Mouse (Mus musculus) lung, embryonic 14.5 days (tissue): Measurements from ENCODE around the gene Micu1. TPM values are rescaled to one million over a fixed set of nuclear protein-coding genes. Genes with fewer than 3 reads are reported as not detected.
A peak's percentile ranks its signal among the peaks of the same experiment; 100 is the strongest.

ENCODE experiments used
- ATAC-seq: fragments of 200-750 bp; cut with Nextera tagmentation; 2 replicates; pipeline ENCODE4 v1.8.0; 2017; ENCODE audit warnings: mild to moderate bottlenecking, moderate TSS enrichment, moderate library complexity; ENCODE audit not compliant: insufficient read depth
- DNase-seq: peaks from one replicate; pipeline ENCODE4 v3.0.0-alpha.2; 2015
- H3K27ac ChIP-seq: fragments of 300-500 bp; sonication (generic); 2 replicates; pipeline ENCODE4 v1.5.1; 2014; ENCODE audit warnings: low read depth, mild to moderate bottlenecking, moderate library complexity
- H3K27me3 ChIP-seq: fragments of 300-500 bp; sonication (generic); 2 replicates; pipeline ENCODE4 v1.6.1; 2014; ENCODE audit warnings: low read length, control low read depth; ENCODE audit not compliant: insufficient read depth
- H3K36me3 ChIP-seq: fragments of 300-500 bp; sonication (generic); 2 replicates; pipeline ENCODE4 v1.6.1; 2014; ENCODE audit warnings: control low read depth; ENCODE audit not compliant: insufficient read depth
- H3K4me1 ChIP-seq: fragments of 300-500 bp; sonication (generic); 2 replicates; pipeline ENCODE4 v1.6.1; 2014; ENCODE audit warnings: antibody characterized with exemption, control low read depth; ENCODE audit not compliant: insufficient read depth
- H3K4me2 ChIP-seq: fragments of 300-500 bp; sonication (generic); 2 replicates; pipeline ENCODE4 v1.6.1; 2014; ENCODE audit warnings: mild to moderate bottlenecking
- H3K4me3 ChIP-seq: fragments of 300-500 bp; sonication (generic); 2 replicates; pipeline ENCODE4 v1.5.1; 2014; ENCODE audit warnings: low read depth, low read length
- H3K9ac ChIP-seq: fragments of 300-500 bp; sonication (generic); 2 replicates; pipeline ENCODE4 v1.6.1; 2014
- H3K9me3 ChIP-seq: fragments of 300-500 bp; sonication (generic); 2 replicates; pipeline ENCODE4 v1.6.1; 2016; ENCODE audit warnings: low read depth, low read length, control low read depth
- CTCF ChIP-seq: IDR thresholded peaks from 2 replicates; pipeline ENCODE4 v1.5.1; 2016; ENCODE audit warnings: antibody characterized with exemption, low read depth
- WGBS: fragments of 180-500 bp; shearing (Covaris S2); extraction: QIAGEN DNeasy Blood & Tissue Kit; methylation state at CpG from one replicate; pipeline ENCODE4 v1.1.7; 2014; 5-methylcytosine and 5-hydroxymethylcytosine counted together
- polyA plus RNA-seq: library from polyadenylated mRNA; unstranded; fragments of >200 nt; fragmentation: Nextera tagmentation; extraction: Ambion mirVana; gene quantifications from 2 replicates; pipeline ENCODE4 v1.2.1, GENCODE M21; 2014

The Micu1 gene
- polyA plus RNA-seq, 1 experiment from 2014 or later: 83.9 TPM

DNA sequence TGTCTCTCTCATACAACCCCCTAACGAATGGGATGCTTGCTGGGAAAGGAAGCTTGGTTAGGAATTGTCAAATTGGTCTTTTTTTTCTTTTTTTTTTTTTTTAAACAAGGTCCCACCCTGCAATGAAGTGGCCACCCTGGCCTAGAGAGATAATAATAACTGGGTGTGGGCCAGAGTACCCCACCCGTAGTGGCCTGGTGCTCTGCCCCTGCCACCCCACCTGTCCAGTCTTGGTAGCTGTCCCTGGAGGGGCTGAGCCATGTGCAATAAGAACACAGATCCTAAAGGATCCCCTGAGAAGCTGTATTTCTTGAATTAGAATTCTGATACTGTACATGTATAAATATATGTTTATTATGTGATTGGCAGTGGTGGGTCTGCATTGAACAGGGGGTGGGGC is 196.7 kb downstream of the Micu1 start:
- WGBS: 31% methylated on average over 2 of the region's 2 CpGs
- H3K9me3 ChIP-seq: no peaks in the 10 kb centered on the region
- peaks cover 37% of the 10 kb centered on the region for H3K4me1 ChIP-seq
- no peak; the same call in 1 of the 2 replicates for ATAC-seq
- no peak for DNase-seq
- peak overlapping the region; percentile 50 for H3K4me2 ChIP-seq
- peak overlapping the region; percentile 94 for H3K27ac ChIP-seq
- peak overlapping the region; percentile 6; the same call in 1 of the 2 replicates for H3K4me3 ChIP-seq
- H3K36me3 ChIP-seq: peaks cover 46% of the 10 kb centered on the region
- TF ChIP-seq CTCF: no peak
- no peaks in the 10 kb centered on the region for H3K27me3 ChIP-seq
- peak overlapping the region; percentile 44 for H3K9ac ChIP-seq

DNA sequence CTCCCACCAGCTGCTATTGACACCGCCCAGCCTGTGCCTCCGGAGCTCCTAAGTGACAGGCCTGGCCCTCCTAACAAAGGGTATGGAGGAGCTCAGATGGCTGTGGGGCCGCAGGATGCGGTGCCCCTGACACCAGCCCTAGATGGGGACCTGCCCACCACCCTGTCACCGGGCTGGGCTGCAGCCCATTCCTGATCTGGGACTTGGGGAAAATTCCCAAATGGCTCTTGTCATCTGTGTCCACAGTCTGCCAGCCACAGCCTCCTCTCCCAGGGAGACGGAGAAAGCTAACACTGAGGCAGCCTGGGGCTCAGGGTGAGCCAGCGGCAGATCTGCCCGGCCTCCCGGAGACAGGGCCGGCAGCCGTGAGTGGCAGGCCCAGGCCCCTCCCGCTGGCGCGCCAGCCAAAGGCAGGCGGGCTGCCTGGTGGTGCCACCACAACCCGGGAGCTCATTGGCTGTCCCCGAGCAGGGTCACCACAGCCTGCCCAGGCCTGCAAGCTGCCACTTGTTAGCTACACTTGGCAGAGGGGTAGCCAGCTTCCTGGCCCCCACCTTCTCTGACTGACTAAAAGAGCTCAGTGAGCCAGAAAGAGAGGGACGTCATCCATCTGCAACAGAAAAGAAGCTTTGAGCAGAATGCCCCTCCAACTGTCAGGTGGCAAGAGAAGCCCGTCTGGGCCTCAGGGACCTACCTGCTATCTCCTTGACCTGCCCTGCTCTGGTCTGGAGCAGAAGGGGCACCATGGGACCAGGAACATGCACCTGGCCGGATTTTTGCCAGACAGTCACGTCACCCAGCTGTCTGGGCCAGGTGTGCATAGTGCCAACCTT is 197.3 kb downstream of the Micu1 start:
- Histone ChIP-seq H3K9ac (peak overlapping the region; percentile 44), H3K27ac (peak overlapping the region; percentile 94), H3K36me3 (peaks cover 40% of the 10 kb centered on the region), H3K4me1 (peaks cover 37% of the 10 kb centered on the region), H3K27me3 (no peaks in the 10 kb centered on the region), H3K4me3 (peak overlapping the region; percentile 6; the same call in 1 of the 2 replicates), H3K9me3 (no peaks in the 10 kb centered on the region), H3K4me2 (peak overlapping the region; percentile 50)
- WGBS: 6% methylated on average over 21 of the region's 21 CpGs
- TF ChIP-seq CTCF: no peak
- DNase-seq: peak; percentile 89
- ATAC-seq: peak; percentile 92

DNA sequence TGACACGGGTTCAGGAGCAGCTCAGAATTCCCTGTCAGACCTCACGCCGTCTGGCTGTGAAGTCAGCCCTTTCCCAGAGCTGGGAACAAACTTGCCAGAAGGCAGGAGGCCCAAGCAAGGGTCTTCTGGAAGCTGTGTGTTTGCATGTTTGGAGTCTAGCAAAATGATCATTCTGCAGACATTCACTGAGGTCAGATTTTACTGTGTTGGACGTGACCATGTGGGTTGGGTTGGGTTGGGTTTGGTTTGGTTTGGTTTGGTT is 197.8 kb downstream of the Micu1 start:
- WGBS: 20% methylated on average over 4 of the region's 4 CpGs
- no peak for TF ChIP-seq CTCF
- Histone ChIP-seq H3K36me3 (peaks cover 36% of the 10 kb centered on the region), H3K9me3 (no peaks in the 10 kb centered on the region), H3K9ac (0 out of 2 replicates have a peak overlapping the region, but pooled peaks have one; percentile 9), H3K27me3 (no peaks in the 10 kb centered on the region), H3K4me3 (no peak overlapping the region), H3K27ac (peak overlapping the region; percentile 94), H3K4me1 (peaks cover 37% of the 10 kb centered on the region), H3K4me2 (peak overlapping the region; percentile 50)
- DNase-seq (peak; percentile 53), ATAC-seq (no peak)

DNA sequence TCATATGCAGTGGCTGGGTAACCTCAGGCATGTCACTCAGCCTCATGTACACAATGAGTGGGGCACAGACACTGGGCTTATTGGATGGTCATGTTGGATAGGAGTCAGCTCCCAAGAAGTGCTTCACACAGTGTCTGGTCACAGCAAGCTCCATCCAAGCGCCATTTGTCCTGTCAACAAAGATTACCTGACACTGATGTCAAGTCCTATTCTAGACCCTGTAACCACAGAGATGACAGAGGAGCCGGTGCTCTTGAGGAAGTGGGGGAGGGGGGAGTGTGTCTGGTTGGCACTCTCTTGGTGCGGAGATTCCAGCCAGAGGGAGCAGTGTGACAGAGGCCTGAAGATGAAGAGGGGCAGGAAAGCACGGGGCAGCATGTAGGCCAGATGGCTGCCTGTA is 198.7 kb downstream of the Micu1 start:
- no peak for TF ChIP-seq CTCF
- DNase-seq (no peak), ATAC-seq (no peak)
- H3K9me3 ChIP-seq: no peaks in the 10 kb centered on the region
- peaks cover 28% of the 10 kb centered on the region for H3K36me3 ChIP-seq
- no peaks in the 10 kb centered on the region for H3K27me3 ChIP-seq
- peak overlapping the region; percentile 16; the same call in 1 of the 2 replicates for H3K9ac ChIP-seq
- WGBS: 35% methylated on average over 4 of the region's 4 CpGs
- no peak overlapping the region for H3K4me2 ChIP-seq
- H3K27ac ChIP-seq: peak overlapping the region; percentile 94; the same call in 1 of the 2 replicates
- H3K4me3 ChIP-seq: no peak overlapping the region
- H3K4me1 ChIP-seq: peaks cover 37% of the 10 kb centered on the region

DNA sequence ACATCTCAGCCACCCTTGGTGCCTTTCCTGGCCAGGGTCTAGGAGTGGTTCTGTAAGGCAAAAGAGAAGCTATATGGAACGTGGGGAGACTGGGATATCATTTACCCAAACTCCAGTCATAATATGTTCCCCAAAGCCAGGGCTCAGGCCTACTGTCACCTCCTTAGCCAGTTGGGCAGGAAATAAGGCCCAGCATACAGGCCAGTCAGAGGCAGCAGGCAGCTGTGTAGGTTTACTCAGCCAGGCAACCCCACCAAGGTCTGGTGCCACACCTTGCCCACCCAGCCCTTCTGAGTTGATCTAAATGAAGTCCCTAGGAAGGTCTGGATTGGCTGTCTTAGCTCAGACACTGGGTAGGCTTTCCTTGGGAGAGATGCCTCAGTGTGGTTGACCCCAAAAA is 199.2 kb downstream of the Micu1 start:
- Histone ChIP-seq H3K4me2 (no peak overlapping the region), H3K9ac (no peak overlapping the region), H3K36me3 (peaks cover 23% of the 10 kb centered on the region), H3K4me1 (peaks cover 37% of the 10 kb centered on the region), H3K4me3 (no peak overlapping the region), H3K27ac (no peak overlapping the region; the same call in 1 of the 2 replicates), H3K27me3 (no peaks in the 10 kb centered on the region), H3K9me3 (no peaks in the 10 kb centered on the region)
- ATAC-seq (no peak), DNase-seq (no peak)
- no peak for TF ChIP-seq CTCF
- 70% methylated on average over 1 of the region's 1 CpGs for WGBS

DNA sequence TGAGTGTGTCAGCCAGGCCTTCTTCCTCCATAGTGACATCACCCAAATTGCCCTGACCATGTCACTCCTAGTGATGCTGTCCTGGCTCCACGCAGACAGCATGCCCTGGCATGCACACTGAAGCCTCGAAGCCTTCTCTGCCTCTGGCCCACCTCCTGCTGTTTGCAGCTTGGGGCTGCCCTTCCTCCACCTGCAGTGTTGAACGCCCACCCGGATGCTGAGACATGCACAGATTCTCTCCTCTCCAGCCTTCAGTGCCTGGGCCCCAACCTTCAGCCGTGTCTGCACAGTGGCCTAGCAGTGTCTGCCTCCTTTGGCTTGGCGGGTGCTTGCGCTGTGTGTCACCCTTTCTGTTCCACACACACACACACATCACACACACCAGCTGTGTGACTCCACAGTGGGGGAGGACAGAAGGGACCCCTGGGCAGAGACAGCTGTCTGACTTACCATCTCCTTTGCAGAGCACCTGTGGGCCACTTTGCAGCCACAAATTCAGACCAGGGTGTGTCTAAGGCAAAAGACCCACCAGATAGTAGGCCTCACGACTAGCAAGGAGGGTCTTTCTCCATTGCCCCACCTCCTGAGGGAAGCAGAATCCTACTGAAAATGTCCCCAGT is 199.8 kb downstream of the Micu1 start:
- DNase-seq: no peak
- H3K36me3 ChIP-seq: peaks cover 16% of the 10 kb centered on the region
- no peaks in the 10 kb centered on the region for H3K9me3 ChIP-seq
- H3K27me3 ChIP-seq: no peaks in the 10 kb centered on the region
- WGBS: 66% methylated on average over 8 of the region's 8 CpGs
- no peak overlapping the region for H3K4me3 ChIP-seq
- ATAC-seq: no peak
- no peak for TF ChIP-seq CTCF
- H3K27ac ChIP-seq: 0 out of 2 replicates have a peak overlapping the region, but pooled peaks have one; percentile 12
- H3K4me2 ChIP-seq: no peak overlapping the region
- H3K4me1 ChIP-seq: peaks cover 37% of the 10 kb centered on the region
- H3K9ac ChIP-seq: no peak overlapping the region

DNA sequence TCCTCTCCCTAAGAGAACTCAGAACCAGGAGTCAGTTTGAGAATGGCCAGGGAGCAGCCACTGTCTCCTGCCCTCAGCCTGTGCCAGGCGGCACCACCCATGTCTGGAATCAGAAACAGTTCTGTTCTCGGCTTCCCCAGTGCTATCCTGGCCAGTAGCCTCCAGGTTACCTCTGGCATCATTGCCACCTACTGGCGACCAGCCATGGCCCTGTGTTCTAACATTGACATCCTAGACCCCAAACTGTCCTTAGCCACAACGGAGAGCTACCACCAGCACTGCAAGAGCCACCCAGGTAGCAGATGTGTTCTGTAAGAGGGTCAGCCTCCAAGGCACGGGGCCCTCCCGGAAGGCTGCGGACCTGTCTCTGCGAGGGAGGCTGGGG is 200.3 kb downstream of the Micu1 start:
- peak overlapping the region; percentile 44; the same call in 1 of the 2 replicates for H3K27ac ChIP-seq
- H3K9ac ChIP-seq: no peak overlapping the region

More for the DNA sequence above, 200.3 kb downstream of the Micu1 start:
- Histone ChIP-seq H3K4me3 (no peak overlapping the region), H3K36me3 (peaks cover 12% of the 10 kb centered on the region), H3K27me3 (no peaks in the 10 kb centered on the region), H3K4me1 (peaks cover 42% of the 10 kb centered on the region), H3K4me2 (no peak overlapping the region), H3K9me3 (no peaks in the 10 kb centered on the region)
- 42% methylated on average over 8 of the region's 8 CpGs for WGBS
- DNase-seq: no peak
- TF ChIP-seq CTCF: no peak
- no peak for ATAC-seq
